Mouse (Mus musculus): Measurements from ENCODE around the gene Map2k6. TPM values are rescaled to one million over a fixed set of nuclear protein-coding genes. Genes with fewer than 3 reads are reported as not detected.

Gene Map2k6
- total RNA-seq, 2 experiments from 2014 or later: 30.8 to 31.4 TPM

DNA sequence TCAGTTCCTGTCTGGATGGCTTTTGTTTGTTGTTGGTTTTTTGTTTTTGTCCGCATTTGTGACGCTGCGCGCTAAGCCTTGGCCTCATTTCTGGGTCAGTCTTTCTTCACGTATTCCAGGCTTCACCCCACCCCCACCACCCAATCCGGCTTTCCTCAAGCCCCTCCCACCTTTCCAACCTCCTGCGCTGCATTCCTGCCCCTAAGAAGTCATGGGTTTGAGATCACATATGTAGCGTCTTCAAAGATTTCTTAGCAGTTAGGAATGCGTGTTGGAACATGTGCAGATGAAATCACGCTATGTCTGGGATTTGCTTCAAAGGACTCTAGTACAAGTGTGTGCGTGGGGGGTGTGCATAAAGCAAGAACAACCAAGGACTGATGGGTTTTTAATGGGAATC is 50.3 kb downstream of the Map2k6 start:
- DNase-seq (ENCODE audit: low spot score in 2 of 2): peak in 1 of 2 experiments; percentile 47

DNA sequence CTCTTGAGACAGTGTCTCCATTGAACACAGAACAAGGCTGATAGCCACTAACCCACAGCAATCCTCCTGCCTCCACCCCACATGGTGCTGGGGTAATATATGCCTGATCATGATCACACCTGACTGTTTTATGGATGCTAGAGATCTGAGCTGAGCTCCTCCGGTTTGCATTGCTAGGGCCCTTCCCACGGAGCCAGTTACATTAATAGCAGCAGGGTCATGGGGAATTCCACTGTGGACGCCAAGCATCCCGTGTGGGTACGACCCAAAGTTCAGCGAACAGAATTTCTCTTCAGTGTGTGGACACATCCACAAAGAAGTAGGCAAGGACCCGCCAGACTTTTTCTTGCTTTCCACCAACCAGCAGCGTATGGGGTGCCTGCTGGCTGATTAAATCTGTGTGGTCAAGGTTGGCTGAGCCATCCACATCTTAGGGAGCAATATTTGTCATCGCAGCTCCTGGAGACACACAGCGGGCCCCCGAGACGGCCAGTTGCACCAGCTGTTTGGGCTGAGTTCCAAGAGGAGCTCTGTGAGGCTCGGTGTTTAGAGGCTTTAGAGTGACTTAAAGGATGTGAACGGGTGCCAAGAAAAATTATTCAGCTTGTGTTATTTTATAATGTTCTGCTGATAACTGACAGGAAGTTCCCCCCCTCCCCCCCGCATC is 51.3 kb downstream of the Map2k6 start:
- peak in 1 of 2 experiments; percentile 29 for DNase-seq (ENCODE audit: low spot score in 2 of 2)

DNA sequence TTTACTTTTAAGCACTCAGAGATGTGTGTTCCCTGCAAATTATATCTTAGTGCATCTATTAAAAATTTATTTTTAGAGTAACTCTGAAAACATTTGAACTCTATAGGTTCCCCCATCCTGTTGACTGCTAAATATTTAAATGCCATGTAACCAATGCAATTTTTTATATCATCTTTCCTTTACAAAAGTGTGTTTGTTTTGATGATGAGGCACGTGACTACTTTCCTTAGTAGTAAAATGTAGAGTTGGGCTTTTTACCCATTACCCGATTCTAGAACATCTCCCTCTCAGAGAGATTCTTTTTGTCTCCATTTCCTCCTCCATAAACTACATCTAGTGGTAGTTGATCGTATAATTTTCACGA is 51.8 kb downstream of the Map2k6 start:
- no peak for DNase-seq (ENCODE audit: low spot score in 2 of 2)

DNA sequence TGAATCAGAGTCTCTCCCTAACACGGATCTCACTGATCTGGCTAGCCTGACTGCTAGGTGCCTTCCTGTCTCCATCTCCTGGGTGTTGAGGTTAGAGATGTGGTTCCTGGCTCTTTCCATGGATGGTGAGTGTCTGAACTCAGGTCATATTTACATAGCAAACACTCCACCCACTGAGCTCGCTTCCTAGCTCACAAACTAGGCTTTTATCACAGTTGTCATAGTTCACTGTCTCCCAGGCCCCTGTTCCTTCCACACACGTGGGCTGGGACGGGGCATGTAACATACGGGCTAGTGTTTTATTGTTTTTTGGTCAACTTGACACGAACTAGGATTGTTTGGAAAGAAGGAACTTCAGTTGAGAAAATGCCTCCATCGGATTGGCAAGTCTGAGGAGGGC is 52.7 kb downstream of the Map2k6 start:
- DNase-seq (ENCODE audit: low spot score in 2 of 2): no peak

DNA sequence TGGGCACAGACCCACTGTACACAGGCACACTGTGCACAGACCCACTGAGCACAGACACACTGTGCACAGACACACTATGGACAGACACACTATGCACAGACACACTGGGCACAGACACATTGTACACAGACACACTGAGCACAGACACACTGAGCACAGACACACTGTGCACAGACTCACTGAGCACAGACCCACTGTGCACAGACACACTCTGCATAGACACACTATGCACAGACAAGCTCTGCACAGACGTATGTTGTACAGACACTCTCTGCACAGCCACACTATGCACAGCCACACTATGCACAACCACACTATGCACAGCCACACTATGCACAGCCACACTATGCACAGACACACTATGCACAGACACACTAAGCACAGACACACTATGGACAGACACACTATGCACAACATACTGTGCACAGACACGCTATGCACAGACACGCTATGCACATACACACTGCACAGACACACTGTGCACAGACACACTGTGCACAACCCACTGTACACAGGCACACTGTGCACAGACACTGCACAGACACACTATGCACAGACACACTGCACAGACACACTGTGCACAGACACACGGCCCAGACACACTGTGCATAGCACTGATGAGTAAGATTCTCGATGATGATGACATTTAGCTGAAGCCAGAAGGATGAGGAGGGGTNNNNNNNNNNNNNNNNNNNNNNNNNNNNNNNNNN is 54.7 kb downstream of the Map2k6 start:
- DNase-seq (ENCODE audit: low spot score in 2 of 2): no peak

DNA sequence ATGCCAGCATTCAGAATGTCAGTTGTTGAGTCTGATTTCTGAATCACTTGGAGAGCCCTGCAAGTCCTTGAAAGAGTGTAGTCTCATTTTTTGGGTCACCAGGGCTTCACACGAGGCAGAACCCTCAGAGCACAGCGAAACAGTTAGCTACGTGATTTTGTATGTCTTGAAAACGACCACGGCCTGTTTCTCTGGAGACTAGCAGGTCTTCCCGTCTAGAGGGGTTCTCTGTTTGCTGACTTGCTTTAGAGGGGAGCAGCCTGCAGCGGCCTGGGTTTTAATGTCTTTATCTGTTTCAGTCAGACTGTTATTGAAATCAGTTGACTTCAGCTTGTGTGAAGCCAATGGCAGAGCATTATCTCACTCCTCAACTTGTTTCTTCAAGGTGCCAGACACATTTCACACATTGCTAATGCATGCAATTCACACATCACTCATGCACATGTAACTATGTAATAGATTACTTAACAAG is 58.6 kb downstream of the Map2k6 start:
- no peak for DNase-seq (ENCODE audit: low spot score in 2 of 2)

DNA sequence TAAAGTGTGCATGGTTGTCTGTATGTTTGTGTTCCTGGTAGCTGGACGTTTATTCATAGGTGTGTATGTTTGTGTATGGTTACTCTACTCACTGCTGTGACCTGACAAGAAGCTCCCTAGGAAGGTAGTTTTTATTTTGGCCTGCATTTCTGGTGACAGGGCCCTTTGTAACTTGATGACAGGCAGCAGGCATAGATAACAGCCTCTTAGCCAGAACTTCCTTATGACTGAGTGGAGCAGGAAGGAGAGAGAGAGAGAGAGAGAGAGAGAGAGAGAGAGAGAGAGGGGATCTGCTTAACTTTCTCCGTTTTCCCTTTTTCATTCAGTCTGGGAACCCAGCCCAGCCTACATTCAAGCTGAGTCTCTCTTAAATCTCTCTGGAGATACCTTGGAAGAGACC is 61.6 kb downstream of the Map2k6 start:
- no peak for DNase-seq (ENCODE audit: low spot score in 2 of 2)

DNA sequence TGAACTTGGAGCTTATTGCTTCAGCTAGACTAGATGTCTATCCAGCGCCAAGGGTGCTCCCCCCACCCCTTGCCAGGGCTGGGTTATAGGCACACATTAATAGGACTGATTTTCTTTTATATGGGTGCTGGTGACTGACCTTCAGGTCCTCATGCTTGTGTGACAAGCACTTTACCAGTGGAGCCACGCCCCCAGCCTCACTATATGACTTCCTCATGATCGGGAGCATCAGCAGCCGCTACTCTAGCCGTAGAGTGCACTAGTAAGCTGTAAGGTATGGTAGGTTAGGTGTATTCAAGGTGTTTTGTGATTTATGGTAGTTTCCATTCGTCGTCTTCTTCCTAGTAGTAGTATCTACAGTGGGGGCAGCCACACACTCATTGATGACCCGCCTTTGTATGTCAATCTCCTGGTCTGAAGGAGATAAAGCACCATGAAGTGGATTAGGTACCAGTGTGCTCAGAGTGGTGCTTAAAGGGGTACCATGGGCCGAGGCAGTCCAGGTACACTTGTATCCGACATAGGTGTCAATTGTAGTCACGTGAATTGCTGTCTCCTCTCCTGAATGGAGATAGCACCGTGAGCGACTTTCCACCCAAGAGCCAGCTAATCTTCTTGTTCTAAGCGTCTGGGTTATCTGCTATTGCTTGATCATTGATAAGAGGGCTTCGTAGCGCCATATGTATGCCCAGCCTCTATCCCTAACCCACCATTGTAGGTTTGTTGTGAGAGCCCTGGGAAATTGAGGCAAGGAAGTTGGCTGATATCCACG is 62.8 kb downstream of the Map2k6 start:
- no peak for DNase-seq (ENCODE audit: low spot score in 2 of 2)

DNA sequence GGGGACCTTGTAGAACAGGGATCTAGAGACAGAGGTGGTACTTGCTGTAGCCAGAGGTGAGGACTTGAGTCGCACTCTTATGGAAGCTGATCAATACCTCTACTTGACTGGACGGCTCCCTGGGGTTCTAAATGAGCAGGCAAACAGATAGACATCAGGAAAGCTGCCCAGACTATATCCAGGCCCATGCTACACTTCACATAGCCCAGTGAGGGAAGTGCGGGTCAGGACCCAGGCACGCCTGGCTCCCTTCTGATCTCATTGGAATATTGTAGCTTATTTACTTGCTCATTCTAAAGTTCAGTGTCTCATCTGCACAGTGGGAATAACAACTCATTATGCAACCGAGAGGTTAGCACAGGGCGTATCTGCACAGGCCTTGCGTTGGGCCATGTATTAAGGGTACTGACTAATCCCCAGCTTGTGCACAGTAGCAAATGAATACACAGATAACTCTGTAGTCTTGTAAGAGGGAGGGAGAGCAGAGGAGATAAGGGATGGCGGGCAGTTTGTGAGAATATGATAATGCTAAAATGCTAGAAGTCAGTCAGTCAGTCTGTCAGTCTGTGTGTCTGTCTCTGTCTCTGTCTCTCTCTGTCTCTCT is 64.2 kb downstream of the Map2k6 start:
- DNase-seq (ENCODE audit: low spot score in 2 of 2): no peak

DNA sequence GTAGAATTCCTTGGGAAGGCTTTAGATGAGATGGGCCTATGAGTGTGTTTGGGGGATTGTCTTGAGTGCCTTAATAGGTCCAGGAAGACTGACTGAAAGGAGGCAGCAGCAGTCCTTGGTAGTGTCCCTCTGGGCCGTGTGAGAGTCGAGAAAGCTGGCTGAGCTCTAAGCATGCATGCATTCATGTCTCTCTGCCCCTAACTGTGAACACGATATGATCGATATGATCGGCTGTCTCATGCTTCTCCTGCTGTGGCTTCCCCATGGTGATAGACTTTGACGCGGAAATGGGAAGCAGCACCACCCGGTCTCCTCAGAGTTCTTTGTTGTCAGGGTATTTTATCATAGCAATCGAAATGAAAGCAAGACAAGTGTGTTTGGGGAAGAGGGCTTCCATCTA is 64.9 kb downstream of the Map2k6 start:
- no peak for DNase-seq (ENCODE audit: low spot score in 2 of 2)

DNA sequence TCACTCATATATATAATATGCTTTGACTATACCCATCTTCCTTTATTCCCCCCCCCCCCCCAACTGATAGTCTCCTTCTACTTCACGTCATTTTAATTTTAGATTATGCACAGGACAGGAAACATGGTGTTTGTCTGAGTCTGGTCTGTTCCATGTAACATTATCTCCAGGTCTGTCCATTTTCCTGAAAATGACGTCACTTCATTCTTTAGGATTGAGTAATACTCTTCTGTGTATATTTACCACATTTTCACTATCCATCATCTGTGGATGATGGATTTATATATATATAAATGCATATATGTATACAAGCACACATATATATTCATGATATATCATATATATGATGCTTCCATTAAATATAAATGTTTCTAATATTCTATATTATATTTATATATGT is 70.1 kb downstream of the Map2k6 start:
- DNase-seq (ENCODE audit: low spot score in 2 of 2): no peak

DNA sequence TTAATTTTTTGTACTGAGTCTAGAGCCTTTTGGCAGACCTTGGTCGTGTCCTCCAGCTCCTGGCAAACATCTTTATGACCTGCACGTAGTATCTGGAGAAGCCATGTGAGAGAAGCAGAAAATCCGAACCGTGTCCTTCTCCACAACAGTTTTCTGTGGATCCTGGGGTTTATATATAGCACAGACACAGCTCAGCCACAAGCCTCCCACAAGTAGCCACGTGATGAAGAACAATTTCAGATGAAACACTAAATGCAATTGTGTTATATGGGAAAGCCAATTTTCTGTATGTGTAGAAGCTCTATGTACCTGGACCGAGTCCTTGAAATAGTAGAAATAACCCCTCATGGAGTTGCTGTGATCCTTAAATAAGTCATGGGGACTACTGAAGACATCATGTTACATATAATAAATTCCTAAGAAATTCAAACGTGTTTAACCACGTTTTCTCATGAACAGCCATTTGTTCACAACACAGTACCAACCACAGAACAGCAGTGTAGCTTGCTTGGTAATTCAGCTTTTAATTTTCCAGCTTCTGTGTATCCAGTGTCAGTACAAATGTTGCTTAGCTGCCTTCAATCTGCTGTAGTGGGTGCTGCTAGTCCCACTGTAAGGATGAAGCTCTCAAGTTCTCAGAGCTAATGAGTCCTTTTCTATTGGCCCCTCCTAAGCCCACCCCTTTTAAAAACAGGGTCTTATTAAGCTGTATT is 71.8 kb downstream of the Map2k6 start:
- DNase-seq (ENCODE audit: low spot score in 2 of 2): peak in 1 of 2 experiments; percentile 54

DNA sequence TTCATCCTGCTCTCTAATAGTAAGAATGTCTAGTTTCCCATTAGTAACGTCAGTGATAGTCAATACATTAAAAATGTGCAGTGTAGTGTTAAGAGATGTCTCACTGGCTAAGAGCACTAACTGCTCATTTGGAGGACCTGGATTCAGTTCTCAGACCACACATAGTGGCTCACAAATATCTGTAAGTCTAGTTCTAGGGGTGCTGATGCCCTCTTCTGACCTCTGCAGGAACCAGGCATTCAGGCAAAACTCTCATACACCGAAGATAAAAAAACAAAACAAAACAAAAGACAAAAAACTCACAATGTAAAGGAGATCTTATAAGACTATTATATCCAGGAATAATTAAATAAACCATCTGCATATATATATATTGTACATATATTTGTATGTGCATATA is 72.4 kb downstream of the Map2k6 start:
- DNase-seq (ENCODE audit: low spot score in 2 of 2): no peak

DNA sequence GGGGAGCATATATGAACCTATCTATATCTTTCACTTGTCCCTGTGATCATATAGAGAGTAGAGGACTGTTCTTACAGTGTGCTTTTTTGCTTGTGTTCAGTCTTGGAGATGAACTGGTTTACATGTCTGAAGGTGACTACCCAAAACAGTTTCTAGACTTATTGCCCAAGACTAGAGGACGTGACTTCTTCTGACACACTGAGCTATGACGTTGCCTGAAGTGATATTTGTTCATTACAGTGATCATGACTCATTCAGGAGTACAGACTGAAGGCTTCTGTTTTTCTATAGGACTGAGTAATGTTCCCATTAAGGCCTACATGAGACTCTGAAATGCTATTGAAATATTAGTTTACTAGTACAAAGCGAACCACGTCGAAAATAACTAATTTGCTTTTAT is 73.2 kb downstream of the Map2k6 start:
- DNase-seq (ENCODE audit: low spot score in 2 of 2): no peak

DNA sequence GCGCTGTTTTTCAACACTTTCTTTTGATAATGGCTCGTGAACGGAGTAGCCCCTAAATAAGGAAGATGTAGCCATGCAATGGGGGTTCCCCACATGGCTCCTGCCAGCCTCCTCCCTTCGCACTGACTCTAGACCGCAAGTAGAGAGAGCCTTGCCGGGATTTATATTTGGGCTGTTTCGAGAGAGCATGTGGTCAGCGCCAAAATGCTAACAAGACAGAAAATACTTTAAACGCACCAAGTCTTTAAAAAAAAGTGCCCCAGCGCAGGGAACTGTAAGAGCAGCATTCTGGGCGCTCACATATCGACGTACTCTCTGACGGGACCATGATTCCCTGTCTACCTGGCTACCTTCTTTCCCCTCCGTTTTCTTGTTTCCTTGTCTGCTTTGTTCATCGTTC is 74.6 kb downstream of the Map2k6 start:
- DNase-seq (ENCODE audit: low spot score in 2 of 2): no peak

DNA sequence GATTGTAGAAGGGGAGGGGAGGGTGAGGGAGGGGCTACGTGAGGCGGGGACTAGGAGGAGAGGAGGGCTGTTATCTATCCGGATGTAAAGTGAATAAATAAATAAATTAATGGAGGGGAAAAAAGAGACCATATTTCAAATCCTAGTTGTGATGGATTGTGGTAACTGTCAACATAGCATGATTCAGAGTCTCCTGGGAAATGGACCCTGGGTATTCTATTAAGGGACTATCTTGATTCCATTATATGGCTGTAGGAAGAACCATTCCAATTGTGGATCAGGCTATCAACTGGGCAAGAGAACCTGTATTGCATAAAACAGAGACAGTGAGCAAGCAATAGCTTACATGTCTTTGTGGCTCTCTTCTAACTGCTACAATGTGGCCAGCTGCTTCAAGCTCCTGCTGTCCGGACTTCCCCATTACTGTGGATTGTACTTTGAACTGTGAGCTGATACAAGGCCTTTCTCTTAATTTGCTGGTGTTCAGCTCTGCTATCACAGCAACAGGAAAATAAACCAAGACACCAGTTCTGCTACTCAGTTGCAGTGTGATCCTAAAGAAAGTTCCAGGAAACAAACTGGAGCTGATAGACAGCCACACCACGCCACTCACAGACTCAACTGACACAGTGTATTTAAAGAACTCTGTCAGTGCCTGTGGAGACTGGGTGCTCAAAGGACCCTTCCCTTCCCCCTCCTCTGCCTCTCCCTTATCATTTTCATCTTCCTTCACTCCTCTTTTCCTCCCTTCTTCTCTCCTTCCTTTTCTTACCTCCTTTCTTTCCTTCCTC is 77.6 kb downstream of the Map2k6 start:
- no peak for DNase-seq (ENCODE audit: low spot score in 2 of 2)

DNA sequence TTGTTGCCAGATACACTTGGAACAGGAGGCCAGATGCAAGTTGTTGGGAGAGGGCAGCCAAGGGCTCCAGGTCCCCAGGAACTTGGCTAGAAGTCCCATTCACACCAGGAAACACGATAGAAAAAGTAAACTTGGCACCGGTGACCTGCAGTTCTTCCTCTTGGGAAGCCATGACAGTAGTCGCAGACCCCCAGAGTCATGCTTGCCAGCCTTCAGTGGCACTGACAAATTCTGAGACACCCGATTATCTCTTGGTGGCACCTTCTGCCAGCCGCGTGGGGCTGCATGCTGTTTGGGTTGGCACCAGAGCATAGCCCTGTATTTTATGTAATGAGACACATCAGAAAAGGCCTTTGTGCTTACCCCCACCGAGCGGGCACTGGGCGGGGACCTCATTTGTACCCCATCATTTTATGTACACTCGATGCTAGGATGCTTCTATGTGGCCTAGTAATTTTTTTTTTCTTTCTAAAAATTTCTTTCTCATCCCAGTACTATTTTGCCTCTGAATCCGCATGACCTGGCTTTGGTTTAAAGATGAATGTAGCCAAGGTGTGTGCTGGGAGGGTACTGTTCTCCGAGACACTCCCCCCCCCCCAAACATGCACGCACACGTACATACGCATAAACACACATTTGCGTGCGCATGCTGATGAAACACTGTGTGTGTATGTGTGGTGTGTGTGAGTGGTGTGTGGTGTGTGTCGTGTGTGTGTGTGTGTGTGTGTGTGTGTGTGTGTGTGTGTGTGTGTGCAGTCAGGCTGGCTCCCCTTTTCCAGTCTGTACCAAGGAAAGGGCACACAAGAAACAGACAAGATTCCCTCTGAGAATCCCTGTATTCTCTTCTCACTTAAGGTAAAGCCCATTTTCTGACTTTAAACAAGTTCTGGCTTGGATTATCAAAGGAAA is 79.3 kb downstream of the Map2k6 start:
- DNase-seq (ENCODE audit: low spot score in 2 of 2): peak in 1 of 2 experiments; percentile 61

DNA sequence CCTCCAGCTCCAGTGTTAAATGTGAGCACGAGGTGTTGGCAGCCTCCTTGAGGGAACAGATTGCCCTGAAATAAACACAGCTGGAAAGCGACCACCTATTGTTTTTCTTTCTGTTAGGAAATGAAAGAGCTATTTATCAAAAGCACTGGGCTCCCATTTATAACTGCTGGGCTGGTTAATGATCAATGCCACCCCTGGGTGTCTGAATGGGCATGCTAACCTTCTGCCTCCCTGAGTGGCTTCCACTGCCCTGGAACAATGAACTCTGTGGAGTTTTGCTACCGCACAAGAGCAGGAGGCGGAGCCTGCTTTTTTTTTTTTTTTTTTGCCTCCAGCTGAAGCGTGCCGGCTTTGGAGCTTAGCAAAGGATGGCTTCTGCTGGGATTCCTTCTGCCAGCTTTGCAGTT is 80.1 kb downstream of the Map2k6 start:
- peak in 1 of 2 experiments; percentile 49 for DNase-seq (ENCODE audit: low spot score in 2 of 2)

DNA sequence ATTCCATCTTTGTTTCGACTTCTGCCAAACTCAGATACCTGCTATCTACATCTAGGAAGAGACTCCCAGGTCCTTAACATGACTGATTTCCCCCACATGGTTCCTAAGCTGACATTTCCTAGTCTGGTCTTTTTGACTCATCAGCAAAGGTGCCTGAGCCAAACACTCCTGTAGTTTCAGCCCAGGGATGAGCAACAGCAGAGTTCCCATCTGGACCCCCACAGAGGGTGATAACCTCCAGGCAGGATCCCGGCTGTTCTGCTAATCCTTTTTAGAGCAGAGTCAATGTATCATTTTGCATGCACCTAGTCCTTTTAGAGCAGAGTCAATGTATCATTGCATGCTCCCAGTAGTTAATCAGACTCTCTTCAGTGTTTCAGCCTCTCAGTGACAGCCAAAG is 82.5 kb downstream of the Map2k6 start:
- peak in 1 of 2 experiments; percentile 48 for DNase-seq (ENCODE audit: low spot score in 2 of 2)

Data from layer of hippocampus, adult 18-20 months (tissue).